ENCODE assay signal across 8 mouse cellular contexts in the genomic region with DNA sequence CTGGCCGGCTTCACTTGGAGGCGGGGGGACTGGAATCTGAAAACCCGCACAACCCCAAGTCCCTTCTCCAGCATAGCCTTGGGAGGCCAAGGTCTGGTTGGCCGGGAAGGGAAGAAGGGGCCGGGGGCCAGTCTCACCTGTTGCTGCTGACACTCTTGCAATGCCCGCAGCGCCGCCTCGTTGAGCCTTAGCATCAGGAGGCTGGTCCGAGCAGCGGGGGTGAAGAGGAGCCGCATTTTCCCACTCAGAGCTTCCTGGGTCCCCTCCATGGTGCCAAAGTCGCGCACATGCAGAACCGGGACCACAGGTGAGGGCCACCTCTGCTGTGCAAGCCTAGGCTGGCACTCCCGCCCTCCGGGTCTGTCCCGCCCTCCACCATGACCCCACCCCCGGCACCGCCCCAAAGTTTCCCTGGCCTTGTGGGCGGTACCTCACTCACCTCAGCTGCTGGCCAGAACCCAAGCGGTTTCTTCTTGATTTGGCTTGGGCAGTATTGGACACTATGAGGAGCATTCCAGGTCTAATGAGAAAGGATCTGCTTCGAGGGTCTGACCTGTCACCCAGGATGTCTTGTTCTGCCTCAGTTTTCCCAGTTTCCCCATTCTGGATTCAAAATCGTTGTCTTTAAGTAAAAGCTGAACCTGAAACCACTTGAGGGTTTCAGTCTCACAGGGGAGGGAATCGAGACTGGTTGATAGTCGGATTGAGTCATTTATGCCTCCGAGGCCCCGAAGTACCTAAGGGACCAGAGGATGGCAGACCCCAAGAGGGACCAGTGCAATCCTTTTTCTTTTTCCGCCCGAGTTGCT. TPM values are rescaled to one million over a fixed set of nuclear protein-coding genes. Genes with fewer than 3 reads are reported as not detected.
DNase-seq lines count a peak whose midpoint lies in the region; ATAC-seq and TF ChIP-seq lines count a peak whose summit lies in the region.

No protein-coding gene starts in this region.

- no peak for TF ChIP-seq POLR2A in kidney, adult 2 months (IDR thresholded peaks at IDR 0.05; ENCODE audit: low read depth, low read length)

- no peak for DNase-seq in frontal cortex, postnatal 36 days (ENCODE audit: low spot score in 2 of 2)
- DNase-seq in embryo, embryonic 11.5 days (ENCODE audit: low read depth, low spot score) = peak; percentile 38
- peak; percentile 65 for DNase-seq in heart, adult 8-10 months (ENCODE audit: low spot score)
- DNase-seq in kidney, adult 2 months = peak; percentile 94
- peak; percentile 22 for DNase-seq in ovary, adult 18-20 months (ENCODE audit: low spot score)
- DNase-seq in yolk sac, embryonic 10.5 days (ENCODE audit: low spot score) = peak; percentile 88

- H3K27ac ChIP-seq in kidney, adult 2 months (ENCODE audit: insufficient read depth, low read depth, low read length) = no peak overlapping the region; the same call in 1 of the 2 replicates
- no peak overlapping the region; the same call in 1 of the 2 replicates for H3K27ac ChIP-seq in lung, embryonic 16.5 days (ENCODE audit: low read length)

- H3K4me3 ChIP-seq in kidney, adult 2 months (ENCODE audit: insufficient read depth, low read depth, low read length) = peak overlapping the region; percentile 70
- peak overlapping the region; percentile 59 for H3K4me3 ChIP-seq in lung, embryonic 16.5 days (ENCODE audit: low read length)

- H3K4me1 ChIP-seq in kidney, adult 2 months (ENCODE audit: control insufficient read depth, insufficient read depth, low read length) = peaks cover 24% of the 10 kb centered on the region
- H3K4me1 ChIP-seq in lung, embryonic 16.5 days (replicated peaks; ENCODE audit: control insufficient read depth, insufficient read depth, low read length) = peaks cover 15% of the 10 kb centered on the region

- ATAC-seq in frontal cortex, adult (ENCODE audit: low TSS enrichment) = 0 out of 2 replicates have a peak, but pooled peaks have one; percentile 13
- ATAC-seq in lung, embryonic 16.5 days (ENCODE audit: low read depth) = peak; percentile 94

- WGBS in kidney, adult 2 months = under 1% methylated on average over 30 of the region's 30 CpGs
- 2% methylated on average over 30 of the region's 30 CpGs for WGBS in lung, embryonic 16.5 days

- peak overlapping the region; percentile 90 for H3K4me2 ChIP-seq in lung, embryonic 16.5 days (ENCODE audit: low read depth, low read length)

- peak overlapping the region; percentile 60 for H3K9ac ChIP-seq in lung, embryonic 16.5 days (ENCODE audit: low read length)

- H3K36me3 ChIP-seq in kidney, adult 2 months (ENCODE audit: control insufficient read depth, insufficient read depth, low read length) = peaks cover 4% of the 10 kb centered on the region
- H3K36me3 ChIP-seq in lung, embryonic 16.5 days (ENCODE audit: control insufficient read depth, insufficient read depth, low read length) = peaks cover 10% of the 10 kb centered on the region

- H3K9me3 ChIP-seq in lung, embryonic 16.5 days (ENCODE audit: control insufficient read depth, low read length) = no peaks in the 10 kb centered on the region

- no peak for TF ChIP-seq CTCF in kidney, adult 2 months (conservative IDR thresholded peaks at IDR 0.05; ENCODE audit: insufficient read depth, insufficient read length, low read depth, low read length)

- no peaks in the 10 kb centered on the region for H3K27me3 ChIP-seq in kidney, adult 2 months (replicated peaks; ENCODE audit: control insufficient read depth, insufficient read depth, low read length)
- H3K27me3 ChIP-seq in lung, embryonic 16.5 days (ENCODE audit: control insufficient read depth, insufficient read depth, low read depth, low read length) = peaks cover 3% of the 10 kb centered on the region; the same call in 1 of the 2 replicates

RNA-seq across cellular contexts. Expression of gene Ell3, which starts 1.6 kb away (rescaled TPM):
- under 1 TPM in 1 of 4 experiments, not detected in 3; 0.34 TPM for total RNA-seq in heart, adult 8-10 months (2022)
- polyA plus RNA-seq in kidney, adult 2 months (2012; rRNA removed) = 17.2 and 17.8 TPM in 2 replicates
- 8.0 and 11.1 TPM in 2 replicates for polyA plus RNA-seq in lung, embryonic 16.5 days (2015; fragmentation: Nextera tagmentation; extraction: Ambion mirVana)

RNA-seq across cellular contexts. Expression of gene Serf2, which starts 6.5 kb away (rescaled TPM):
- total RNA-seq in heart, adult 8-10 months (2022) = 100 to 1,000 TPM; 360 to 469 (median 411) TPM
- polyA plus RNA-seq in kidney, adult 2 months (2012; rRNA removed) = 392 and 400 TPM in 2 replicates
- 430 and 509 TPM in 2 replicates for polyA plus RNA-seq in lung, embryonic 16.5 days (2015; fragmentation: Nextera tagmentation; extraction: Ambion mirVana)

RNA-seq across cellular contexts. Expression of gene Hypk, which starts 10.6 kb away (rescaled TPM):
- total RNA-seq in heart, adult 8-10 months (2022) = 10 to 100 TPM; 18.2 to 25.0 (median 22.6) TPM
- polyA plus RNA-seq in kidney, adult 2 months (2012; rRNA removed) = 6.4 and 6.5 TPM in 2 replicates
- polyA plus RNA-seq in lung, embryonic 16.5 days (2015; fragmentation: Nextera tagmentation; extraction: Ambion mirVana) = 96.5 and 104 TPM in 2 replicates

RNA-seq across cellular contexts. Expression of gene Serinc4, which starts 14.1 kb away (rescaled TPM):
- under 1 TPM in 2 of 4 experiments, not detected in 2; 0.13 to 0.17 TPM for total RNA-seq in heart, adult 8-10 months (2022)
- polyA plus RNA-seq in kidney, adult 2 months (2012; rRNA removed) = 0.44 and 0.54 TPM in 2 replicates
- polyA plus RNA-seq in lung, embryonic 16.5 days (2015; fragmentation: Nextera tagmentation; extraction: Ambion mirVana) = 0.11 and 1.1 TPM in 2 replicates

RNA-seq across cellular contexts. Expression of gene Catsper2, which starts 28.9 kb away (rescaled TPM):
- 1 to 10 TPM; 2.9 to 4.7 (median 3.2) TPM for total RNA-seq in heart, adult 8-10 months (2022)
- polyA plus RNA-seq in kidney, adult 2 months (2012; rRNA removed) = 1.0 and 1.7 TPM in 2 replicates
- polyA plus RNA-seq in lung, embryonic 16.5 days (2015; fragmentation: Nextera tagmentation; extraction: Ambion mirVana) = 1.9 and 2.0 TPM in 2 replicates

Comparison
In these comparisons a context has a peak if more than half of its experiments do, and no peak if none do; other contexts are left out.
1. DNase-seq: peak in embryo, embryonic 11.5 days (single experiment), heart, adult 8-10 months (single experiment), kidney, adult 2 months (single experiment), ovary, adult 18-20 months (single experiment) and yolk sac, embryonic 10.5 days (single experiment); none in frontal cortex, postnatal 36 days (0 of 2).
2. RNA of gene Hypk, which starts 10.6 kb away (polyA plus RNA-seq): 96.5 to 104 TPM in lung, embryonic 16.5 days; 6.4 to 6.5 TPM in kidney, adult 2 months; every median in the first group is over 10 times any median in the second.